Mouse (Mus musculus) spleen, embryonic (tissue): Measurements from ENCODE around the gene Cryzl1.

ENCODE experiments used
- CTCF ChIA-PET: fragments of 350-600 bp; sonication (Branson Sonifier 250); formaldehyde crosslinking; loops from one replicate; lab custom pipeline; 2022; lab: Charles Lee

The Cryzl1 gene

DNA sequence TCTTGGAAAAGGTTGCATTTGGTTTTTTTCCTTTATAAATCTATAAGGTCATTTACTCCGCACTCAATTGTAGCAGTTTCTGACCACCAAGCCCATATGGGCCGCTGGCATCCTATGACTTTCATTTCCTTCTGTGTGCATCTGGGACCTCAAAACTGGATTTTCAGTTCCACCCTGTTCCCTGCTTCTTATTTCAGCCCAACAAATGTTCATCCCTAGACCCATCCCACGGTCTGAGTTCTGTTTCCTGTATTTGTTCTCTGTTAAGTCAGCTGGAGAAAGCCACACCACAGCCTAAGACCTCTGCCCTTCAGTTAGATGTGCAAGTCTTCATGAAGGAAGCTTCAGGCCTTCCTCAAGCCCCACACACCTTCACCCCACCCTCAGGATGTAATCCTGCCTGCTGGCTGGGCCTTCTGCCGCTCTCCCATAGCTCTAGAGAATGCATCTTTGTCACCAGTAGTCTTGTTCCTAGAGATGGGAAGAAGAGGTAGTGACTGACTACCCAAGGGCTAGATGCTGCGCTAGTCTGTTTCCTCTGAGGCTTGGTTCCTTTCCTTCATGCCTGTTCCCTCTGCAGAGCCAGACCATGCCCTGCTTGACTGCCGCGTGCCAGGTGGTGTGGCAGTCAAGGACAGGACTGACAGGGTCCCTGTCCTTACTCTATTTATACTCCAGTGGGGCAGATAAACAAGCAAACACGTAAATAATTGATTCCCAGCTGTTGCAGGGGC, 11.6 kb upstream of the Cryzl1 start:
- CTCF ChIA-PET: no interaction called here

GRCm38 (mm10) chr16:91738505-91738904, 9.7 kb upstream of the Cryzl1 start:
- CTCF ChIA-PET: no interaction called here

GRCm38 (mm10) chr16:91736046-91736816, 7.5 kb upstream of the Cryzl1 start:
- CTCF ChIA-PET: no interaction called here

DNA sequence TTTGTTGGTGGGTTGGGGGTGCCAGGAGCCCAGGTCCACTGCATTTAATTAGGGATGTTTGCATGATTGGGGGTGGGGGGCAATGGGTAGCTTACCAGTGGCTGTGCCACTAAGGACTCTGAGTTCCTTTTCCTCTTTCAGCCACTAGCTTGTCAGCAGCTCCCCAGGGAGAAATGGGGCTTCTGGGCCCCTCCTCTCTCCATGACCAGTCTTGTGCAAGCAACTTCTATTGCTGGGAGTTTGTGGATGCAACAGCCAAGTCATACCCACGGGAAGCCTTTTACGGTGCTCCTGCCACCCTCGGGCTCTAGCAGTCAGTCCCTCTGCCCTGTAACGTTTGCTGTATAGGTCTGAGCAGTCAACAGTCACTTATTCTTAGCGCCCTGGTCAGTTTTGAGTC, 6.0 kb upstream of the Cryzl1 start:
- CTCF ChIA-PET: no interaction called here

DNA sequence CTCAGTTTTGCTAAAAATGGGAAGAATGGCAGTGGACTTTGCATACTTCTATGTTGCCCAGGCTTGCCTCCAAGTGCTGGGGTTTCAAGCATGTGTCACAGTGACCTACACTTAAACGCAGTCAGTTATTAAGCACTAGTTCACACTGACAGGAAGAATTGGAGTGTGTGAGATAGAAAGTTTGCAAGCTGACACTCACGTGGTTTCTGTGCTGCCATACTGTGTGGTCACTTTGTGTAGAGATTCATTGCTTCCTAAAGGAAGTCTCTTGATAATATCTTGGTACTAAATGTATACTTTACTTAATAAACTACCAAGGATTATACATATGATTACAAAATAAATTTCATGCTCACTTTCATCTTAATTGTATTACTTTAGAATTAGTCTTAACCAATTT, 4.0 kb upstream of the Cryzl1 start:
- CTCF ChIA-PET: no interaction called here

DNA sequence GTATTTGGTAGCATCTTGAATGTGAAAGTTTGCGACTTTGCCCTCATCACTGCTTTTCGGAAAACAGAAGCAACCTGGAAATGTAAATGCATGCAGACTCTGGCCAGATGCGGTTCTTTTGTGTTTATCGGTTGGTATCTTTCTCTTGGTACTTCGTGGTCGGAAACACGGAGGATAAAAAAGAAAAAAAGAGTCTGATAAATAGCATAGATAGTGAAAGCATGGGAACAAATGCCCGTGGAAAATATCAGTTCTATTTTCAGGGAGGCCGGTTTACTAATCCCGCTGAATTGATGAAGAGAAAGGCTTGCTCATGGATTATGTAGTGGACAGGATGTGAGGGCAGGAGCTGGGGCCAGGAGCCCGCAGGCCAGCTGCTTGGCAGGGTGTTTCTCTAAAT, 1.7 kb upstream of the Cryzl1 start:
- CTCF ChIA-PET: interaction anchor here (0.6 to 0.8 kb wide), 2 partner anchors 95 to 148 kb away, joined by 3 to 6 read pairs; no protein-coding TSS in a partner anchor

GRCm38 (mm10) chr16:91729821-91730441, 1.2 kb upstream of the Cryzl1 start:
- CTCF ChIA-PET: interaction anchor here (0.6 to 0.8 kb wide), 2 partner anchors 95 to 149 kb away, joined by 3 to 6 read pairs; no protein-coding TSS in a partner anchor

- CTCF ChIA-PET: no interaction called here
Observed at GRCm38 (mm10) chr16:91729066-91729482, 299 bp upstream of the Cryzl1 start, which contains the start of gene Itsn1. Itsn1 (plus strand) TSS chr16:91729281.

- CTCF ChIA-PET: no interaction called here
Observed at GRCm38 (mm10) chr16:91727433-91727832, 1.3 kb downstream of the Cryzl1 start.

- CTCF ChIA-PET: interaction anchor here (0.6 to 1.0 kb wide), 2 partner anchors 129 to 161 kb away, joined by 3 read pairs; no protein-coding TSS in a partner anchor
Observed at GRCm38 (mm10) chr16:91724247-91724646, 4.5 kb downstream of the Cryzl1 start.

DNA sequence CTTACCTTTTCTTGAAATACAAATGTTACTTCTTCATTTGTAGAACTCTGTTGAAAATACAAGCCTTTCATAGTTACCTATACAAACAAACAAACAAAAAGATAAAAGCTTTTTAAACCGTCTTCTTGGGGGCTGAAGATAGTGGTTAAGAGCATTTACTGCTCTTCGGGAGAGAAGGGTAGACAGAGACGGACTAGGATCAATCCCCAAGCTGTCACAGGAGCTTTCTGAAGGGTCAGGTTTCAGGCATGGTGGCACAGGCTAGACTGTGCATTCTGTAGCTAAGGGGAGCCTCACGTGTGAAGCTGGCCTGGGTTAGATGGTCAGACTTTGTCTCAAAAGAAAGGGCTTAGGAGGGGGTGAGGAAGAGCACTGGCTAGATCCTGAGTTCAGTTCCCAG, 11.4 kb downstream of the Cryzl1 start:
- CTCF ChIA-PET: no interaction called here

GRCm38 (mm10) chr16:91716927-91717349, 11.8 kb downstream of the Cryzl1 start:
- CTCF ChIA-PET: no interaction called here

DNA sequence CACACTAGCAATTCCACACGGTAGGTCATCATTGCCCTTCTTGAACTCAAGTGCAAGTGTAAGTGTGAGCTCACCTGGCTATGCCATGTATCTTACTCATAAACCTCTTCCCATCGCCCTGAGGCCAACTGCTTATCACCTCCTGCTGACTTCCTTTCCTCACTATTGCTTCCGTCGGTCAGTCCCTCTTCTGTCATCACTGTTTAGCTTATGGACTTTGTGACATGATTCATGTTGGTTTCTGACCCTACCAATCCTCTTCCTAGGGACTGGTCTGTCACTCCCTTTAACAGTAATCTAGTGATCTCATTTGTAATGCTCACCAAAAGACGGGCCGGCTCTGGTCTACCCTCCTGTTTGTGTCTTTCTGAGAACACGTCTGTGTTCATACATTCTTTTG, 18.5 kb downstream of the Cryzl1 start:
- CTCF ChIA-PET: no interaction called here

DNA sequence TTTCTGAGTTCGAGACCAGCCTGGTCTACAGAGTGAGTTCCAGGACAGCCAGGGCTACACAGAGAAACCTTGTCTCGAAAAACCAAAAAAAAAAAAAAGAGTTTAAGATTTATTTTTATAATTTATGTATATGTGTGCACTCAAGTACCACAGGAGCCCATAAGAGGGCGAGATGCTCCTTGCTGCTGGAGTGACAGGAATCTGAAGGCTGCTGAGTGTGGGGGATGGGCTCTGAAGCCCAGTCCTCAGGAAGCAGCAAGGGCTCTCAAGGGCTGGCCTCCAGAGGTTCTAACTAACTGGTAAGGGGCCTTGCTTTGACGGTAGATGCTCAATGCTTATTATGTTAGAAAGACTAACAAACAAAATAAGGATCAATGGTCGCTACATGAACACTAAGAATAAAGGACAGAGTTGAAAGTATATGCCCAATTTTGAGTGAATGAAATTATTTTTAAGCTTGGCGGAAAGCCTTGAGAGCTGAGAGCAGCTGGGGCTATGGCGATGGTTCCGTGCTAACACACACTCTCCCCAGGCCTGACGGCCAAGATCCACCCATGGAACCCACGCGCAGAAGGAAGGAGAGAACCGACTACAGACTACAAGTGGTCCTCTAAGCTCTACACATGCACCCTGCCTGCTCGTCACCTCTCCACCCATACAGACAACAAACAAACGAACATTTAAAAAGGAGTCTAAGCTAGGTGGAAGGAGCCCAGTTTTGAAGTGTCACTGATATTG, 24.0 kb downstream of the Cryzl1 start:
- CTCF ChIA-PET: no interaction called here

GRCm38 (mm10) chr16:91702771-91703188, 26.0 kb downstream of the Cryzl1 start:
- CTCF ChIA-PET: interaction anchor here (0.6 kb wide), 1 partner anchor 122 kb away, joined by 4 read pairs; no protein-coding TSS in a partner anchor

DNA sequence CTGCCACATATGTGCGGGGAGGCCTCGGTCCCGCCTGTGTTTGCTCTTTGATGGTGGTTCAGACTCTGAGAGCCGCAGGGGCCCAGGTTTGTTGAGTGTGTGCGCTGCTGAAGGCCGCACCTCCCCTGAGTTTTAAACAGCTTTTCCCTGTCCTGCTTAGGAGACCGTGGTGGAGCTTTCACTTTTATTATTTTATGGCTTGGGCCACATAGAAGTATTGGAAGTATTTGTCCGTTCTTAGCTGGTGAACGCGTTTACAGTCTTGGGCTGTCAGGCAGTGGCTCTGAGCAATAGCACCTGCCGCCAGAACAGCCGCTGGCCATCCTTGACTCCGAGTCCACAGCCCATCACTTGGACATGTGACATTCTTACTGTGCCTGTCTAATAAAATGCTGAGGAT, 26.9 kb downstream of the Cryzl1 start:
- CTCF ChIA-PET: no interaction called here

DNA sequence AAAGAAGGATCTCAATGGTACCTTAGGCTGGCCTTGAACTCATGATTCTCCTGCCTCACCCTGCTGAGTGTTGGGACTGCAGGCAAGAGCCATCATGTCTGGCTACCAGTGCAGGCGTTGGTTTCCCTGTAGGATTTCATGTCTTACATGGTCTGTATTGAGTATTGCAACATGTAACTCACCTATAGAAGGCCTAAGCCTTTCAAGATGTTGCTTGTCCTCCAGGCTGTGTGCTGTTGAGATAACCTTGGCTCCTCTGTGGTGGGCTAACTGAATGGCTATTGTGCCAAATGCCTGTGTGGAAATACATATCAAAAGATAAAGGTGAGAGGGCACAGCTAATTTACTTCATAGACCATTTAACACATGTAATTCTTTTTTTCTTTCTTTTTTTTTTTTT, 29.8 kb downstream of the Cryzl1 start:
- CTCF ChIA-PET: interaction anchor here (0.5 to 0.7 kb wide), 2 partner anchors 45 to 58 kb away, joined by 3 read pairs; no protein-coding TSS in a partner anchor

DNA sequence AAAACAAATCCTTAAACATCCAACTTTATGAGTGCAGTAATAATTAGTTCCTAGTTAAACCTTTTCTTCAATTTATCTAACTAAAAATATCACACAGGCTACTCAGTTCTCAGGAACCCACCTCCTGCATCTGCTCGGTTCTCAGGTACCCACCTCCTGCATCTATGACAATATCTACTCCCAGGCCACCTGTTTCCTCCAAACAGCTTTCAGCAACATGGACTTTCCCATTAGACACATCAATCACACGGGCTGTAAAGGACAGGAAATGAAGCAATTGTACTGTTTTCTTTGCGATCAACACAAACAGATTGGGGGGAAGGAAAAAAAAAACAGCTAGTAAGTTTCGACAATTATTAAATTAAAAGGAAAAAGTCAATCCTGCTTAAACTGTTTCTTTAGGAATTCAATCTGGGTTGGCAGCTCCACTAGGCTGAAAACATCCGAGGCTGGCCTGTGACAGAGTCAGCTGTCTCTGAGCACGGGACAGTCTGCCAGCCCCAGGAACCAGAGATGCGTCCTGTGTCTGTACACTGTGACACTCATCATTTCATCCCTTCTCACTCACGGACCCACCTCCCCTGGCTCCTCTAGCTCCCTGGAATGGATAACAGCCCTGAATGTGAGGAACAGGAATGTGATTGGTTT, 33.5 kb downstream of the Cryzl1 start:
- CTCF ChIA-PET: no interaction called here

DNA sequence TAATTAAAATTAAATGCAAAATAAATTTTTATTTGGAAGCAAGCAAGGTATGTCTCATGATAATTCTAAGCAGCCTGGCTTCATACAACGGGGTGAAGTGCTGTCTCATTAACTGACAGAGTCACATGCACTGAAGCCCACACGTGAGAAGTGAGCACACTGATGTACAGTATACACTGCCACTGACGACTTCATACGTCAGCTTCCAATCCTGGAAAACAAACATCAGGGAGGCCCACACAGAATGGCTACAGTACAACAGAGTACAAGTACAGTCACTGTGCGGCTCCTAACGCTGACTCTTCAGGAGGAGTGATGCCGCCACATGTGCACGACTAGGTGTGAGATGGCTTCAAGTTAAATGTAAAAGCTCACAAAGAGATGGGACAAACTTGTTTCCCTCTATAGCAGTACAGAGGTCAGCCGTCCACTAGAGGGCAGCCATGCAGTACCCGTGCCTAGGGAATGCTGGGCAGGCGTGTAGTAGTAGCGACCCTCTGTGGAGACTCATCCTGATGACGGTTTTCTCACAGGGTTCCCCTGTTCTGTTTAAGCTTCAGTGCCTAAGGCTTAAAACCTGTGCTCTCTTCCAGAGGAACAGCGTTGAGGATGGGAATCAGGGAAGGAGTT, 34.2 kb downstream of the Cryzl1 start:
- CTCF ChIA-PET: interaction anchor here (0.8 kb wide), 1 partner anchor 9 kb away, joined by 3 read pairs; no protein-coding TSS in a partner anchor

- CTCF ChIA-PET: no interaction called here
Observed at GRCm38 (mm10) chr16:91689791-91690190, 39.0 kb downstream of the Cryzl1 start.
